Mouse (Mus musculus) monocyte, adult 2 months (primary cell): Measurements from ENCODE around the gene Narfl.
A peak's percentile ranks its signal among the peaks of the same experiment; 100 is the strongest.

Experiments used
- DNase-seq, 2 experiments: peaks; one replicate each; pipeline ENCODE4 v3.0.0; 2022; ENCODE audit warnings: low spot score in 2 of 2, low read depth in 1 of 2

Gene Narfl

DNA sequence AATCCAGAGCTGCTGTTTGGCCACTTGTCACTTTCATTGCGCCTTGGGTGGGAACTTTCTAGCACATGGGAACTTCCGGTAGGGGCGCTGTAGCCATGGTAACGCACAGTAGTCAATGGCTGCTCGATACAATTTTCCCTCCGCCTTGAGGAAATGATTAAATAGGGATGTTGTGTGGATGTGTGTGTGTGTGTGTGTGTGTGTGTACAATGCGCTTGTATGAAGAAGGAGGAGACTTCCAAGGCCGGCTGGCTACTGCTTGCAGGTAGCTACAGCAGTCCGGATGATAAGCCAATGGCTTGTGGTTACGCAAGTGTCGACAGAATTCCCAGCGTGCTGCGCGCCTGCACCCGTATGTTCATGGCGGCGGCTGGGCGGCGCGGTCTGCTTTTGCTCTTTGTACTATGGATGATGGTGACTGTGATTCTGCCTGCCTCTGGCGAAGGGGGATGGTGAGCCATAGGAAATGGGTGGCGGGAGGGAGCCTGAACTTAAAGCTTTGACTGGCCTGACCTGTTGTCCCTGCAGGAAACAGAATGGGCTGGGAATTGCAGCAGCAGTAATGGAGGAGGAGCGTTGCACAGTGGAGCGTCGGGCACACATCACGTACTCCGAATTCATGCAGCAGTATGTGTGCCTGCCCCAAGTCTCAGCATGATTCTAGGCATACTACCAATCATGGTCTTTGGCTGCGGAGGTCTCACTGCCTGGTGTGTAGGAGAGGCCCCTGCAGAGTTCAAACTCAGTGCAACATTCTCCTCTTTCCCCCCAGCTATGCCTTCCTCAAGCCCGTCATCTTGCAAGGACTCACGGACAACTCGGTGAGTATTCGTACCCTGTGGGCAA, 55.4 kb downstream of the Narfl start, which contains the start of gene Jmjd8:
Gene Jmjd8, plus strand, starts transcription at position 156 of the 846 bp plus-strand sequence.
- no peak for DNase-seq

DNA sequence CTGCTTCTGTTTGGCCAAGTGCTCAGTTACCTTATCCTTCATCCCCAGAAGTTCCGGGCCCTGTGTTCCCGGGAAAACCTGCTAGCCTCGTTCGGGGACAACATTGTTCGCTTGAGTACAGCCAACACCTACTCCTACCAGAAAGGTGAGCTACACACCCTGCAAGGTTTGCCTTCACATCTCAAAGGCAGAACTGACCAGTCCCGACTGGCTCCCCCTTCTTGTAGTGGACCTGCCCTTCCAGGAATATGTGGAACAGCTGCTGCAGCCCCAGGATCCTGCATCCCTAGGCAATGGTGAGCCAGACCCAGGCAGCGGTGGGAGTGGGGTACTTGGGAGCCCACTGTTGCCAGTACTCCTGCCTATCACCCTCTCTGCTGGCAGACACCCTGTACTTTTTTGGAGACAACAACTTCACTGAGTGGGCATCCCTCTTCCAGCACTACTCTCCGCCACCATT, 56.0 kb downstream of the Narfl start:
- DNase-seq, result no peak

DNA sequence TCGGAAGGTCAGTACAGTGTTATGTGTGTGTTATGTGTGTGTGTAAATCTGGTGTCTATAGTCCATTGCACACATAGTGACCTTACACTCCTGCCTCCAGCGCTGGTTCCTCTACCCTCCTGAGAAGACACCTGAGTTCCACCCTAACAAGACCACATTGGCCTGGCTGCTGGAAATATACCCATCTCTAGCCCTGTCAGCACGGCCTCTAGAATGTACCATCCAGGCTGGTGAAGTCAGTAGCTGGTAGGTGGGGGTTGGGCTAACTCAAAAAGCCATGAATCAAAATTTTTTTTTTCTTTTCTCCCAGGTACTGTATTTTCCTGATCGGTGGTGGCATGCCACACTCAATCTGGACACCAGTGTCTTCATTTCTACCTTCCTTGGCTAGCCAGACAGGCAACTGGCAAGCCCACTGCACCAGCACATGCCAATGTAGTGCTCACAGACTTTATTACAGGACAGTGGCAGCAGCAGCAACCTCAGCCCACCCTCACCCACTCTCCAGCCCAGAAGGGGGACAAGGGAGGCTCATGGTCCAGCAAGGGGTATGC, 56.7 kb downstream of the Narfl start:
- DNase-seq, result no peak

DNA sequence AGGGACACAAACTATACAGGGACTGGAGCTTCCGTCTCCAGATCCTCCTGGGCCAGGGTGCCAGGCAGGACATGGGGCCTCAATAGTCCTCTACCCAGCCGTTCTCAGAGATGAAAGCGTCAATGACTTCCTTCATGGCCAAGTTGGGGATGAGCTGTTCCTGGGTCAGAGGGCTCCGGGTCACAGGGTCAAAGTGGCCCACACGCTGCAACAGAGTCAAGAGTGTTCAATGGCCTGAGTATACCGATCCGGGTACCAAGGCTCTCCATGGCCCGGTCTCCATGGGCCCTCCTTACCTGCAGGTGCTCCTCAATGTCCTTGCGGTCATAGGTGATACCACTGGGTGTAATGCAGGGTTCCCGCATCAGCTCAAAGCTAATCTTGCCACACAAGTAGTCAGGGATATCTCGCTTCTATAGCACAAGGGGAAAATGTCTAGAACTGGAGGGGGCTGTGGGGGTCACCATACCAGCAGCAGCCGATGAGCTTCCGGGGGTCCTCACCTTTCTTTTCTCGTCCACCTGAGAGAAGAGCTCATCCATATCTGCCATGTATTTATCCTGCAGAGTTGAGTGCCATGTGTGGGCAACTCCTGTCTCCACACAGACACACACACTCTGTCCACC, 57.3 kb downstream of the Narfl start:
- no peak for DNase-seq

DNA sequence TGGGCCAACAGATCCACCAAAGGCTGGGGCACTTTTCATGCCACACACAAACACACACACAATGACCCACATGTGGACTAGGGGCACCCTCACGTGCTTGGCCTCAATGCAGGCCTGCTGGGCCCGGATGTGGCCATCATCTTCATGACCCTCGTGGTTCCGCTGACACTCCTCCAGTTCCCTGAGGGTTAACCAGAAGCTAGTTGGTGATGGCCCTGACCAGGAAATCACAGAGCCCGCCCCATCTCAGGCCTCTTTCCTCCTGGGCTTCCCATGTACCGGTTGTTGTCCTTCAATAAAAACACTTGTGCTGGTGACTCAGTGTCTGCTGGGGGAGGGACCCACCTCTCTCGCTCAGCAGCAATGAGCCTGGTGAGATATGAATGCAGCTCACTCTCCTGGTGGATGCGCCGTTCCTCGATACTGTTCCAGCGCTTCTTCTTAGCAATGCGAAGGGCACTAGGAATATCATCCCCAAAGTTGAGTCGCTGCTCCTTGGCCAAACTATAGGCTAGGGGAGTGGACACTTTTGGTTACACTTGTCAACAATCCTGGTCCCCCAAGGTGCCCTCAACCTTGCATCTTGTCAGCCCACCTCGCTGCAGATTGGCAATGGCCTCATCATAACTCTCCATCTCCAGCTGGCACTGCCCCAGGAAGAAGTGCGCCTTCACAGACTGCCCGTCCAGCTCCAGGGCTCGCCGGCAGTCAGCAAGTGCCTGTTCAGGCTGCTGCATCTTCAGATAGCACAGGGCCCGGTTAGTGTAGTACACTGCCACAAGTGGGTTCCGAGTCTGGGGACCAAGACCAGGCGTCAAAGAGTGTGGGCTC, 58.1 kb downstream of the Narfl start:
- DNase-seq, result no peak

DNA sequence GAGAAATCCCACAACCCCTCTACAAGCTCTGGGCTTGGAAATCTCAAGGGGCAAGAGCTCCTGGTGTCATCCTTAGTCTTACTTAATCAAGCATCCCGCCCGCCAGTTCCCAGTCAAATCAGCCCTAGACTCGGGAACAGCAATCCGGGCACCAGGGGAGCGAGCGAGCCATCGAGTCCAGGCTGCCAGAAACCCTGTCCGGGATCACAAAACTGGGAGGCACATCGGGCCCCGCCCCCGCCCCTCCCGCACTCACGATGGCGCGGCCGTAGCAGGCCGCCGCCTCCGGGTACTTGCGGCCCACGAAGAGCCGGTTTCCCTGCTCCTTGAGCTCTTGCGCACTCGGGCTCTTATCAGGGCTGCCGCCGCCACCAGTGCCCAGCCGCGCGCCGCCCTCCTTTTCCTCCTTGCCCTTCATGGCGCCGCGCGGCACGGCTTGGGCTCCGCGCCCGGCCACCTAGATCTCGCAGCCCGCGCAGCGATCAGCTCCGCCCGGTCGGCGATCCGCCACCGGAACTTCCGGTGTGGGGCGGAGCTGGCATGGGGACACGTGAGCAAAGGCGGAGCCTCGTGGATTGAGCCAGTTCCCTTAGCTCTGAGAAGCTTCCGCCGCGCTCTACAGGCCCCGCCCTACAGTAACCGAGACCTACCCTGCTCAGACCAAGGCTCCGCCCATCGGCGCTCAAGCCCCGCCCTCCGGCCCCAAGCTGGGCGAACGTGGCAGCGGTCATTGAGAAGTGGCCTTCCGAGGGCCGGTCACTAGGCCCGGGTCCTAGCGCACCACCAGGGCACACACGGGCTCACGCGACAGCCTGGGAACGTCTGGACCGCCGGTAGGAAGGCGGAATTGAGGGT, 59.1 kb downstream of the Narfl start:
- DNase-seq, result peak; percentile 94 to 98
